In the genomic region with DNA sequence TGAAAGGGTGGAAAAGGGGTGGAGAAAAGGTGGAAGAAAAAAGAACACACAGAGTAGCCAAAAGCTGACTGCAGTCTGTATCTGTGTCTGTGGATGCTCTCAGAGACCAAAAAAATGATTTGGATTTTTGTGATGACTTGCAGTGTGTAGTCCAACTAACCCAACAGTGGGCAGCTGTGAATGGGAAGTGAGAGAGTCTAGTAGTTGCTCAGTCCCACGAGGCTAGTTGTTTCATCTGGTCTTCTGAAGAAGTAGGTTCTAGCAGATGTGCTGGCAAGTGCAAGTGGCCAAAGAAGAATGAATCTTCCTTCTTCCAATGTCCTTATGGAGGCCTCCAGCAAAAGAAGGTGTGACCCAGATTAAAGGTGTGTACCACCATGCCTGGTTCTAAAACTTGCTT, we compare ENCODE assay signal across 19 mouse cellular contexts. TPM values are rescaled to one million over a fixed set of nuclear protein-coding genes. Genes with fewer than 3 reads are reported as not detected.
DNase-seq lines count a peak whose midpoint lies in the region; ATAC-seq and TF ChIP-seq lines count a peak whose summit lies in the region.
"Had no signal": no experiment of that assay in that cellular context is flagged by ENCODE, and none has a peak within 500 bp of the region (broad histone marks: within the 10 kb centered on the region; RNA-seq: fewer than 3 reads in every experiment).

No protein-coding gene starts in this region.

- 76% methylated on average over 1 of the region's 1 CpGs for WGBS in hindbrain, postnatal 0 days
- 84% methylated on average over 1 of the region's 1 CpGs for WGBS in forebrain, embryonic 16.5 days

- no peak for TF ChIP-seq EP300 in MEL (IDR thresholded peaks at IDR 0.05; ENCODE audit: low read depth in 1 of 2, low read length in 2 of 2)

- H3K4me2 ChIP-seq in hindbrain, postnatal 0 days (ENCODE audit: low read depth, low read length) = no peak overlapping the region
- no peak overlapping the region for H3K4me2 ChIP-seq in forebrain, embryonic 16.5 days (ENCODE audit: low read length)
- H3K4me2 ChIP-seq: embryonic facial prominence, embryonic 12.5 days; forebrain, embryonic 13.5 days; forebrain, embryonic 15.5 days had no signal

- H3K27me3 ChIP-seq in MEL (ENCODE audit: control insufficient read depth in 1 of 2, insufficient read depth in 2 of 2, low read length in 2 of 2) = no peaks in the 10 kb centered on the region
- H3K27me3 ChIP-seq in hindbrain, postnatal 0 days (ENCODE audit: insufficient read depth, low read length) = no peaks in the 10 kb centered on the region
- no peaks in the 10 kb centered on the region for H3K27me3 ChIP-seq in forebrain, embryonic 16.5 days (replicated peaks; ENCODE audit: control insufficient read depth, insufficient read depth, low read length)
- H3K27me3 ChIP-seq: embryonic facial prominence, embryonic 12.5 days; forebrain, embryonic 13.5 days; forebrain, embryonic 15.5 days had no signal

- peaks cover 0 to 12% of the 10 kb centered on the region in 2 experiments; a peak in 2 of 4 replicates for H3K36me3 ChIP-seq in MEL (ENCODE audit: control insufficient read depth in 1 of 2, insufficient read depth in 2 of 2, low read length in 2 of 2)
- no peaks in the 10 kb centered on the region for H3K36me3 ChIP-seq in hindbrain, postnatal 0 days (ENCODE audit: insufficient read depth, low read length)
- no peaks in the 10 kb centered on the region for H3K36me3 ChIP-seq in forebrain, embryonic 16.5 days (ENCODE audit: control insufficient read depth, insufficient read depth)

- H3K79me2 ChIP-seq in MEL (ENCODE audit: control insufficient read depth, insufficient read depth, low read length, poor library complexity) = no peaks in the 10 kb centered on the region

- DNase-seq in lung, postnatal 36 days = peak; percentile 4
- no peak for DNase-seq in lung, adult 18-20 months
- DNase-seq in A20 (ENCODE audit: low read depth, low spot score) = peak; percentile 63
- peak; percentile 20 for DNase-seq in MEL (ENCODE audit: low read depth, low spot score)
- no peak for DNase-seq in hindbrain, postnatal 0 days (ENCODE audit: low spot score)
- DNase-seq: adrenal gland, adult 2 months; adrenal gland, postnatal 10 days; adrenal gland, postnatal 25 days; cerebellum, adult 11-12 months; cerebellum, adult 2 months; cerebellum, adult 9-10 months; cerebellum, postnatal 10 days; cerebellum, postnatal 25 days had no signal

- peaks cover 5 to 11% of the 10 kb centered on the region in 2 experiments; a peak in 3 of 4 replicates for H3K4me1 ChIP-seq in MEL (ENCODE audit: control insufficient read depth in 1 of 2, insufficient read depth in 2 of 2, low read length in 2 of 2)
- no peaks in the 10 kb centered on the region for H3K4me1 ChIP-seq in hindbrain, postnatal 0 days (ENCODE audit: insufficient read depth, low read length)
- H3K4me1 ChIP-seq in forebrain, embryonic 16.5 days (replicated peaks; ENCODE audit: control insufficient read depth, insufficient read depth, low read length) = no peaks in the 10 kb centered on the region
- H3K4me1 ChIP-seq: forebrain, embryonic 13.5 days had no signal

- no peak overlapping the region for H3K4me3 ChIP-seq in MEL (ENCODE audit: control insufficient read depth in 1 of 2, insufficient read depth in 1 of 2, low read depth in 2 of 2, low read length in 2 of 2)
- no peak overlapping the region for H3K4me3 ChIP-seq in hindbrain, postnatal 0 days (ENCODE audit: low read length)
- H3K4me3 ChIP-seq in forebrain, embryonic 16.5 days (replicated peaks; ENCODE audit: low read length) = no peak overlapping the region
- H3K4me3 ChIP-seq: embryonic facial prominence, embryonic 10.5 days; embryonic facial prominence, embryonic 12.5 days; forebrain, embryonic 13.5 days; forebrain, embryonic 15.5 days had no signal

- no peak for TF ChIP-seq CTCF in MEL (IDR thresholded peaks at IDR 0.05 in 2 of 3, conservative IDR thresholded peaks at IDR 0.05 in 1 of 3; ENCODE audit: control insufficient read depth in 1 of 3, insufficient read depth in 1 of 3, low read depth in 2 of 3, low read length in 3 of 3, poor library complexity in 1 of 3, severe bottlenecking in 1 of 3)
- TF ChIP-seq CTCF in hindbrain, postnatal 0 days (IDR thresholded peaks at IDR 0.05; ENCODE audit: low read depth) = no peak

- TF ChIP-seq RAD21 in MEL (IDR thresholded peaks at IDR 0.05; ENCODE audit: low read depth, low read length) = no peak

- H3K9ac ChIP-seq in MEL (ENCODE audit: control insufficient read depth, low read depth, low read length, poor library complexity, severe bottlenecking) = no peak overlapping the region
- H3K9ac ChIP-seq in hindbrain, postnatal 0 days (replicated peaks; ENCODE audit: low read length) = no peak overlapping the region
- H3K9ac ChIP-seq in forebrain, embryonic 16.5 days (replicated peaks; ENCODE audit: low read depth, low read length) = no peak overlapping the region
- H3K9ac ChIP-seq: embryonic facial prominence, embryonic 12.5 days; forebrain, embryonic 13.5 days; forebrain, embryonic 15.5 days had no signal

- H3K9me3 ChIP-seq in MEL (replicated peaks; ENCODE audit: insufficient read depth, low read length) = no peaks in the 10 kb centered on the region
- no peaks in the 10 kb centered on the region for H3K9me3 ChIP-seq in hindbrain, postnatal 0 days (ENCODE audit: low read length)
- H3K9me3 ChIP-seq in forebrain, embryonic 16.5 days (ENCODE audit: control insufficient read depth, low read length) = no peaks in the 10 kb centered on the region
- H3K9me3 ChIP-seq: embryonic facial prominence, embryonic 10.5 days; embryonic facial prominence, embryonic 12.5 days; forebrain, embryonic 13.5 days; forebrain, embryonic 15.5 days; G1E had no signal

- ATAC-seq in hindbrain, postnatal 0 days = no peak
- ATAC-seq in forebrain, embryonic 16.5 days = no peak
- ATAC-seq: forebrain, embryonic 13.5 days; forebrain, embryonic 15.5 days had no signal

- no peak for TF ChIP-seq POLR2A in MEL (IDR thresholded peaks at IDR 0.05; ENCODE audit: control insufficient read depth in 1 of 2, insufficient read depth in 1 of 2, low read depth in 1 of 2, low read length in 2 of 2, poor library complexity in 1 of 2)

- no peak overlapping the region for H3K27ac ChIP-seq in MEL (ENCODE audit: control insufficient read depth, low read depth, low read length)
- H3K27ac ChIP-seq in hindbrain, postnatal 0 days = no peak overlapping the region
- no peak overlapping the region for H3K27ac ChIP-seq in forebrain, embryonic 16.5 days (ENCODE audit: low read length)
- H3K27ac ChIP-seq: embryonic facial prominence, embryonic 10.5 days; embryonic facial prominence, embryonic 12.5 days; forebrain, embryonic 13.5 days; forebrain, embryonic 15.5 days had no signal

TF ChIP-seq in MEL, 35 proteins besides CTCF, POLR2A, EP300 and RAD21:
- TF ChIP-seq MYC (IDR thresholded peaks at IDR 0.05; ENCODE audit: low read depth, low read length) (no peak), NRF1 (IDR thresholded peaks at IDR 0.05; ENCODE audit: insufficient read depth, low read depth, low read length, poor library complexity, severe bottlenecking) (no peak), TCF12 (IDR thresholded peaks at IDR 0.05; ENCODE audit: low read depth, low read length) (no peak), GATA1 (IDR thresholded peaks at IDR 0.05; ENCODE audit: low read depth, low read length) (0 out of 2 replicates have a peak, but pooled peaks have one; percentile 7)

RNA-seq across cellular contexts. Expression of gene Ccdc88a, which starts 10.5 kb away (rescaled TPM):
- 4.0 and 4.4 TPM in 2 replicates for total RNA-seq in MEL (2012; rRNA removed)
- polyA plus RNA-seq in MEL (2012; ENCODE audit: insufficient read depth in 1 of 2, insufficient read length in 2 of 2, low read depth in 1 of 2, low replicate concordance in 2 of 2, missing spikeins in 1 of 2) = 100 to 1,000 TPM in 1 of 2 experiments, 1 to 10 TPM in 1; 5.9 to 225 TPM
- 59.0 and 63.2 TPM in 2 replicates for total RNA-seq in hindbrain, postnatal 0 days (2014; rRNA removed)
- polyA plus RNA-seq in hindbrain, postnatal 0 days (2015; fragmentation: Nextera tagmentation; extraction: Ambion mirVana) = 82.6 and 86.3 TPM in 2 replicates
- 84.7 and 85.4 TPM in 2 replicates for polyA plus RNA-seq in forebrain, embryonic 16.5 days (2015; fragmentation: Nextera tagmentation; extraction: Ambion mirVana)

Comparison
In these comparisons a context has a peak if more than half of its experiments do, and no peak if none do; other contexts are left out.
1. DNase-seq: peak in lung, postnatal 36 days (single experiment), A20 (single experiment) and MEL (single experiment); none in lung, adult 18-20 months (0 of 2) and hindbrain, postnatal 0 days (single experiment).